Mouse (Mus musculus): ENCODE data around the gene Fgfr1op.
"Not testable (repeated sequence)": the region's sequence is repeated elsewhere in the genome, so short reads cannot be mapped to it uniquely, and the experiment has no call there.

The Fgfr1op gene

DNA sequence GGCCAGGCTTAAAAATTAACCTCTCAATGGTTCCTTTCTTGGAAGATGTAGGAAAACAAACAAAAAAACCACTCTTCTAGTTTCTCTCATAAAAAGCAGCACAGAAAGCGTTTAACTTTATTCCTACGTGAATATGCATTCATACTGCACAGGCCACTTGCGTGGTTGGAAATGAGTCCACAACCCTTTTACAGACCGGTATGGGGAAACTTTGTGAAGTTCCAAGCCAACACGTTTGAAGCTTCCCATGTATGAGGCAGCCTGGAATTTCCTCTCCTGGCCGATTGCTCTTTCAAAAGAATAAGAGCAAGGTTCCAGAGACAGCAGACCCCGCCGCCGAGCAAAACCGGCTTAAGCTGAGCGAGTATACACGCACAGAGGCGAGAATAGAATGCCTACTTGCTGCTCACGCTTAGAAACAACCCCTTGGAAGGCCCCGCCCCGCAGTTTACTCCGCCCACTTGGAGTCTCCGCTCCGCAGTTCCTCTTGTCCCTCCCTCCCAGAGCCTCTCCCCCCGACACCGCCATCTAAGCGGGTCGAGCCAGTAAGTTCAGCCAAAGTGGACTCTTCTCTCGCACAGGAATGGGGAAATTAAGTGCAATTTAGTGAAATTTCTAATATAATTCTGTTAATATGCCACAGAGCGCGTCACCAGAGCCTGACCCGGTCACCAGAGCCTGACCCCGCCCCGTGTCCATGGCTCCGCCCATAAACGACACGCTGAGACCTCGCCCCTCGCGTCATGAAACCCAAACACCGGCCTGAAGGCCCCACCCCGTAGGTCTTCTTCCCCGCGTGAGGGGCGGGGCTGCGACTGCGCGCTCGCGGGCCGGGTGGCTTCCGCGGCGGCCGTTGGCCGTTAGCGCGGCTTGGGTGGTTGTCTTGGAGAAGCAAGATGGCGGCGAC is at the start of gene Fgfr1op:
Gene Fgfr1op (plus strand): TSS at position 801 of the 907 bp plus-strand sequence.
- peak; percentile 24 for DNase-seq (ENCODE audit: low read depth)

DNA sequence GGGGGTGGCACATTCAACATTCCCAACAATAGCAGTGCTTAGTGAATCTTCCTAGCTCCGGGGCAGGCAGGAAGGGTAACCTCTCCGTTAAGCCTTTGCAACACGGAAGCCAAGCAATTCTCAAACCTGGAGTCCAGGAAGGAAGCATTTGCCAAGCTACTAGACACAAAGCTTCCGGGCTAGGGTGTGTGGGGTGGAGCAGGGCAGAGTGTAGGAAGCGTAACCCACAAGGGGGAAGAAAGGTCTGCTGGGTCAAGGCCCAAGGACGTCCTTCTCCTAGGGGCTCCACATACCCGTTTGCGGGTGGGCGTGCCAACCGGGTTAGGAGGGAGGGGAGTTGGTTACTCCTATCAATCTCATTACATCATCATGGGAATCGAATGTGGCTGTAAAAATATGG is 48.9 kb upstream of the Fgfr1op start:
- not testable (repeated sequence) for DNase-seq (ENCODE audit: low read depth)

DNA sequence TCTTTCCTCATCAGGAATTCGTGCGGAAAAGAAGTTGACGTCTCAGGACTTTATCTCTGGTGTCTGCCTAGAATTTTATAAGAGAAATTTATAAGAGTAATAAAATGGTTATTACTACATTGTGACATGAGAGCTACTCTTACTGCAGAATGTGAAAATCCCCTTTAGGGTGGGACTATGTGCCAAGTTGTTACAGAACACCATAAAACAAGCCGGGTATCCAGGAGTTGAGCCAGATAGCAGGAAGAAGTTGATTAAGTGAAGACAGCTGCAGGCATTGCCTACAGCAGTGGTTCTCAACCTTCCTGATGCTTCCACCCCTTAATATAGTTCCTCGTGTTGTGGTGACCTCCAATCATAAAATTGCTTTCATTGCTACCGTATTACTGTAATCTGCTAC is 48.4 kb upstream of the Fgfr1op start:
- not testable (repeated sequence) for DNase-seq (ENCODE audit: low read depth)

DNA sequence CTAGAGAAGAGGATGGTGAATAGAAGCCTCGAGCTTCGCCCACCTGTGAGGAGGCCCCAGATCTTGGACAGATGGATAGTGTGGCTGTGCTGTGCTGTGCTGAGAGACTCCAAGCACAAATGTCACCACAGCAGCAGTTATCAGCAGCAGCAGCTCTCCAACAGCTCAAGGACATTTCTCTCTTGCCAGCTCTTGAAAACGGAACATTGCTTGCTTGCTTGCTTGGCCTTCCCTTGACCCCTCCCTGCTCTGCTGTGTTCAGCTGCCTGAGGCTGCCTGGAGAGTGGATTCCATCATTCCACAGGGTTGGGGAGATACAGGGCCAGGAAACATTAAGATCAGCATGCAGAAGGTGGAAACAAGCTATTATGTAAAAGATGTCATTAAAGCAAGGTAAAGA is 42.3 kb upstream of the Fgfr1op start:
- DNase-seq (ENCODE audit: low read depth): not testable (repeated sequence)

DNA sequence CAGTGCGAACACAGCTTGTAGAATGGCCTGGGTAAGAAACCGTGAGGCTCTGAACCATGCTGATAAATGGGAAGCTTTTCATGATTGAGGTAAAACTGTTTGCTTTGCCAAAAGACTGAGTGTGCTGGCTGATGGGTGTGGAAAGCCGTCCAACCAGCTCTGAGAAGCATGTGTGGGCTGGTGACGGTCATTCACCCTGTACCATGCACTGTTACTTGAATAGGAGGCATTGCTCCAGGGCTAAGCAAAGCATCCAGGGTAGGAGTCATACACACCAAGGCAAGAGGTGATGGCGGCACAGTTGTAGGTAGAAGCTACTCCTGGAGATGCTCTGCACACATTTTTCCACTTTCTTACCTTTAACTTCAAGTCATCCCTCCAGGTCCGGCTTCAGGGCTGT is 40.7 kb upstream of the Fgfr1op start:
- not testable (repeated sequence) for DNase-seq (ENCODE audit: low read depth)

DNA sequence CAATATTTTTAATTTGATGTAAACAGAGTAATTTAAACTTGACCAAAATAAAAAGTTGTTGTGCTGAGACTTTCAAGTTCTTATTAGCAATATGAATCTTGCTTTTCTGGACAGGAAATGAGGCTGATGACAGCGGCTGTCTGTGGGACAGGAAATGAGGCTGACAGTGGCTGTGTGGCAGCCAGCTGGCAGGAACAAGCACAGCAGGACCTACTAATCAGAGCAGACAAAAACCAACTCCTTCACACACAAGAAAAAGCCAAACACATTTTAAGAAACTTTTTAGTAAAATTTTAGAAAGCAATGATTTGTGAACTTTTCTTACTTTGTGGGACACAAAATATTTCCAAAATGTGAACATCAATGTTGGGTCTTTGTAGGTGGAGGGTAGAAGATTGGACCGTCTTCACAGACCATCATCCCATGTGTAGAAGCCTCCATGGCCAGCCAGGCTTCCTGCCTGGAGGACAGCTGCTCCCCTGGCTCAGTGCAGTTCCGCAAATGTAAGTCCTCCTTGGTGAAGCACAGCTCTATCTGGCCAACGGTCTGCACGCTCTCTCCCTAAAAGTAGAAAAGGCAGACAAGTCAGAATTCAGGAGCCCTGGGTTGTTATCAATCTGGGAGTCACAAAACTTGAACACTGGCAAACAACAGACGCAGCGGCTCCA is 36.8 kb upstream of the Fgfr1op start:
- DNase-seq (ENCODE audit: low read depth): not testable (repeated sequence)

DNA sequence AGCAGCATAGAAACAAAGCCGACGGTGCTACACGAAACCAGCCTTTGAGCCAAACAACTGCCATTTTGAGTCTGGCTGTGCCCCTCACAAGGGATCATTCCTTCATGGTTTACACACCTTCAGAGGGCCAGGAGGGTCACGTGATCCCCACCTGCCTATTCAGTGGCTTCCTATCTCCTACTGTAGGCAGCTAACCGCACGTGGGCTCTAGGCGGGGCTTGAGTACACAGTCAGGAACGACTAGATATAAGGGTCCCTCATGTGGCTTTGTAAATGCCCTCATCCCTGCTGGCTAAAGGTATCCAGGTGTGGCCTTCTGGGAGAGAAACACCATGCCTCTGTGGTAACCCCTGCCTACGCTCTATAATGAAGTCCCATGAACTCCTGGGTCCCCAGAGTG is 35.7 kb upstream of the Fgfr1op start:
- DNase-seq (ENCODE audit: low read depth): not testable (repeated sequence)

DNA sequence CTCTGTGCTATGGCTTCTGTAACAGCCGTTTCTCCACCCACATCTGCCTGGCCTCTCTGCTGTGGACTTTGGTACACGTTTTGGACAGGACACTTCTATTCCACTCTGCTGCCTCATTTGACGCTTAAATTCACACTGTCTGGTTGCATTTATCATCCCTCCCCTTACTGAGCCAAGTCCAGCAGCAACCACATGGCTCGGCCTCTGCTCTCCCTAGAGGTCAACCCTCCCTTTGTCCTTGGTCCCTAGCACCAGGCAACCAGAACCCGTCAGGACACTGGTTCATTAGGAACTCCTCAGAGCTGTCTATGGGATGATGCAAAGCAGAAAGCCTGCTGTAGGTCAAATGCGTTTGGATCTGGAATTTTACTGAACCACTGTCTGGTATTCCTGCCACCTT is 34.5 kb upstream of the Fgfr1op start:
- DNase-seq (ENCODE audit: low read depth): not testable (repeated sequence)

DNA sequence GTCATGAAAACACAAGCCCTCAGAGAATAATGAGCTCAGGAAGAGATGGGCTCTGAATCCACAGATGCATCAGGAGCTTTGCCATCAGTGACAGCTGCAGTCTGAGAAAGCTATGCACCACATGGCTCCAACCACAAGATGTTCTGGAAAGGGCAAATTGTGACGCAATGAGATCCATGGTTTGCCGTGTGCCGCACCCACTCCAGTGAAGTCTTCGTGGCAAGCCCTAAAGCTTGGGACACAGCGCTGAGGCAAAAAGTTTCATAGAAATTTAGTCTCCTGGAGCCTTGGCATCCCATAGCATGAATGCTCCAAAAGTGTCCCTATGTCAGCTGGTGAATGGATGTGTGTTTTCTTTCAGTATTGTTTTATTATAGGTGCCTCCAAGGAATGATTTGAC is 27.2 kb upstream of the Fgfr1op start:
- DNase-seq (ENCODE audit: low read depth): not testable (repeated sequence)

DNA sequence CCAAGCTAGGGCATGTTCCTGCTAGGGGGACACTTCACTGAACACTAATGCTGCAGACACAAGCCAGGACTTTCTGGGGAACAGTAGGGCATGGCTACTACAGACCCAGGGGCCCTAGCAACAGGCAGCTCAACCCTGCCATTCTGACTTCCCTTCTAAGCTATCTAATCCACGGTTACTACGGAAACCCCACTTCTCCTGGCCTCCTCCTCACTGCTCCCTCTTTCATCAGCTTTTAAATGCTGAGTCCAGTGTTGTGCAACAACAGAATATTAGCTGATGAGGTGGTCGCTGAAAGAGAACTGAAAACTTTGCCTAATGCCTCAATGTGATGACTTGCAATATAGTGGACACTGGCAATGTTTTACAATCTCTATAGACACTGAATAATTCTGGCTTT is 25.1 kb upstream of the Fgfr1op start:
- DNase-seq (ENCODE audit: low read depth): peak; percentile 15

DNA sequence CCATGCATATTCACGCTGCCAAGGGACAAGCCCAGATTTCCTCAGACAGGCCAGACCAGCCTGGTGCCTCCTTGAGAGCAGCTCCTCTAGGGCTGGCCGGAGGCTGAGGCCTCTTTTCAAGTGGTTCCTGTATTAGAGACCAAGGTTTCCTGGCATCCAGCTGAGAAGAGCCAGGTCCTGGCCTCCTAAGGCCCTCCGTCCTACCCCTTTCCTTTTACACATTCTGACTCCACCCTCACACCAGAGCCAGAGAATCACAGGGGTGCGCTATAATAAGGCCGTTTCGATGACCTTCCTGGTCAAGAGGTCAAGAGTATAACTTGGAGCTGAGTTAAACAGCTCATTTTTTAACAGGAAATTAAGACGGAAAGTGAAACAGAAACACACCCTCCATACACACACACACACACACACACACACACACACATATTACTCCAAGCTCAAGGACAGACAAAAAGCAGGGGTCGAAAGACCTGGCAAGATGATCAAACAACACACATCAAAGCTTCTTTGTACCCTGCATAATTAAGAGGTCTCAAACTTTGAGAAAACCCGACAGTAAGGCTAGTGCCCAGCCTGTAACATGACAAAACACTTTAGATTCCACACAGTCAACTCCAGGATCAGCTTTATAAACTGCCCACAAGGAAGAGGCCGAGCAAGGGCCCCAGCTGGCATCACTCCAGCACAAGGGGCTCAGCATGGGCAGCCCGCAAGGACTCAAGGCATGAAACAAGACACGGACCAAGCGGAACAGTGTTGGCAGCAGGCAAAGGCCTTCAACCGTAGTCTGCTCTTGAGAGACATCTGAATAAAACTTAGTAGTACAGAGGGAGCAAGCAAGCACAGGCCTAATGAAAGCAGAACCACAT is 21.3 kb upstream of the Fgfr1op start:
- DNase-seq (ENCODE audit: low read depth): not testable (repeated sequence)

DNA sequence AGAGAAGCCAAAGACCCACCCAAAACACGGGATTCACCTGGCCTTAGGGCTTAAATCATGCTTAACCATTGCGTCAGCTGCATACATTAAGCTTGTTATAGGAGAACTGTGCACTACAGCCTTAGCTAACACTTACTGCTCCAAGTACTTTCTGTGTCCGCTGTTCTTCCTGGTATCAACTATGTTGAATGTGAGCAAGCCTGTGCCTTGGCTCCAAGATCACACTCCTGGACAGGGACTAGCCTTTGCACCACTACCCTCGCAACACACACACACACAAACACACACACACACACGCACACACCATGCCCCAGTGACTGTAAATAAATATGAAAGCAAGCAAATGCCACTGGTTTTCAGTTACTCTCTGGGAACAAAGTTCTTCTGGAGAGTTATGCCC is 18.4 kb upstream of the Fgfr1op start:
- DNase-seq (ENCODE audit: low read depth): peak; percentile 22

DNA sequence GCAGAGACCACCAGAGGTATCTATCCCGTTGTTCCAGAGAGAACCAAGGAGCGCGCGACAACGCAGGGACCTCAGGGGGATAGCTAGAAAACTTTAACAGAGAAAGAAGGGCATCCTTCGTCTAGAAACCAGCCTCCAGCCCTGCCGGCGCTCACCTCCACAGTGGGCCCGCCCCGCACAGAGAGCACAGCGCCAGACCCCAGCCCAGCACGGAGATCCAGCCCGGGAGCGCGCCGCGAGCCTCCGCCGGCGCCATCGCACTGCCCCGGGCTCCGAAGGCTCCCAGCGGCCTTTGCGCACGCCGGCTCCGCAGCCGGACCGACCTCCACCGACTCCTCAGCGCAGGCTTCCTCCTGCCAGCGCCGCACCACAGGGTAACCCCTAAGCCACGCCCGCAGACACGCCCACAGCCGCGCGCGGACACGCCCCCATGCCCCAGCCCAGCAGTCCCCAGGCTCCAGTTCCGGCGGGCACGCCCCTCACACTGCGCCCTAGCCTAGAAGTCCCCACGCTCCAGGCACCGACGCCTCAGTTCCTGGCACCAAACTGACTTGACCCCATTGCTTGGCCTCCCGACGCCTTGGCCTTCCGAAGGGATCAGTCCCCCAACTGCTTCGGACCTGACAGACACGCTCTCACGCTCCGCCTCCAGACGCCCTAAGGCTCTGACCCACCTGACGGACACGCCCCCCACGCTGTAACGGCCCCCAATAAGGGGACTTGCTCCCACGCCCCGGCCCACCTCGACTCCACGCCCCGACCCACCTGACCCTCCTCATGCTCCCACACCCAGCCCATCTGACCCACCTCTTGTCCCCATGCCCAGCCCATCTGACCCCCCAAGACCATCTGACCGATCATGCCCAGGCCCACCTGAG is 17.6 kb upstream of the Fgfr1op start, which contains the start of the genes Gm49673 and Rnaset2a:
Gene Gm49673 (minus strand): TSS at position 350 of the 878 bp plus-strand sequence.
Gene Rnaset2a (minus strand): TSS at position 659 of the 878 bp plus-strand sequence.
- peak; percentile 49 for DNase-seq (ENCODE audit: low read depth)

DNA sequence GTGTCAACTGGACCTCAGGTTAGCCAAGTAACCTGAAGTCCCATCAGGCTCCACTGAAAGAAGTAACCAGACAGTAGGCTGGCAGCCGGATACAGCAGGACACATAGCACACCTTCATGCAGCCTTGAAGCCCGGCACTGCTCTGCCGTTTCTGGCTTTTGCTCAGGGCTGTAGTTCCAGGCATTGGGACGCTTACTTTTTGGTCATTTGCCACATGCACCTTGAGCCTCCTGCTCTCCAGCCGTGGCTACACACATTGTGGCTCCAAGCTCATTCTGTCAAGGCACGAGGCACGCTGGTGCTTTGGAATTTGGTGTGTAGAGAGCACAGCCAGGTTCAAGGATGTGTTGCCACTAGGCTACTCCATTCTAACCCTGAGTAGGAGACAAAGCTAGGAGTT is 10.3 kb upstream of the Fgfr1op start:
- not testable (repeated sequence) for DNase-seq (ENCODE audit: low read depth)

DNA sequence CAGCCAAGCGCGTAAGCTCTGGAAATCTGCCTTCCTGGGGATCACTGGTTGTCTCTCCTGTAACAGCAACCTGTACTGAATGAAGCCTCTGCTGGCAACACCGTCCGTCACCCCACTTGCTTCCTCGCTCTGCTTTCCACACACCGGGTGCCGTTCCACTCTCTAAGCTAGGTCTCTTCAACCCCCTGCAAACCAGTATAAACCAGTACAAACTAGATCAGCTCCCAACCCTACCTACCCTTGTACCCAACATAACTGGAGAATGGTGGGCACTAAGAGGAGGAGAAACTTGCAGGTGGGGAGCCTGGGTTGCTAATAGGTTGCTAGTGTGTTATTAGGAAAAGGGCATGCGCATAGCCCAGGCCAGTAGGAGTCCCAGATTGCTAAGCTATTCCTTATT is 9.3 kb upstream of the Fgfr1op start:
- not testable (repeated sequence) for DNase-seq (ENCODE audit: low read depth)

DNA sequence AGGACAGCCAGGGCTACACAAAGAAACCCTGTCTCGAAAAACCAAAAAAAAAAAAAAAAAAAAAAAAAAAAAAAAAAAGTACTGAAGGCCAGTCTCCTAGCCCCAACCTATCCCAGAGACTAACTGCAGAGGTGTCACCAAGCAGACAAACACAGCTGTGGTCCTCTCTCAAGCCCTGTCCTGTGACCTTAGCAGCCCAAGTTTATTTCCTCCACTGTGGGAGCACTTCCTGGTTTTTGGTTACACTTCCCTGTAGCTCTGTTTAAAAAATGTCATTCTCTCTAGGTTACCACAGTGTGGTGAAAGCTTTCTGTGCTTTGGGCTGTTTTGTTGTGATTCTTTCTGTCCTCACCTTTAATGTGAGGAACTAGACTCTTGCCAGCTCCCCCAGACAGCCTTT is 6.7 kb upstream of the Fgfr1op start:
- DNase-seq (ENCODE audit: low read depth): not testable (repeated sequence)

DNA sequence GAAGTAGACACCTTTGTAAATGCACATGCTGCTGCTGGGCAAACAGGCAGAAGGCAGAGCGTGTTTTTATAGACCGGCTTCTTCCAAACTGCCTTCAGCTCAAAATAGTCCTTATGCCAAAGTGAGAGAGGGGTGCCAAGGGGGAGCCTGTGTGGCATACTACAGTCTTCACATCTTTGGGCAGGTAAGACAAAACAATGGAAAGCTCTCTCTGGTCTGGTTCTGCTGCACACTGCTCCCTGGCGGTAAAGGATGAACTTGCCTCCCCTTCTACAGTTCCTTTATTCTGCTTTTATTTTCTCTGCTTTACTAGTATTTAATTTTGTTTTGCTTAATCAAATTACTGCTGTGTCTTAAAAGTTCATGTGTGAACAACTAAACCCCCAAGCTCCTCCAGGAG is 4.3 kb upstream of the Fgfr1op start:
- DNase-seq (ENCODE audit: low read depth): peak; percentile 43

DNA sequence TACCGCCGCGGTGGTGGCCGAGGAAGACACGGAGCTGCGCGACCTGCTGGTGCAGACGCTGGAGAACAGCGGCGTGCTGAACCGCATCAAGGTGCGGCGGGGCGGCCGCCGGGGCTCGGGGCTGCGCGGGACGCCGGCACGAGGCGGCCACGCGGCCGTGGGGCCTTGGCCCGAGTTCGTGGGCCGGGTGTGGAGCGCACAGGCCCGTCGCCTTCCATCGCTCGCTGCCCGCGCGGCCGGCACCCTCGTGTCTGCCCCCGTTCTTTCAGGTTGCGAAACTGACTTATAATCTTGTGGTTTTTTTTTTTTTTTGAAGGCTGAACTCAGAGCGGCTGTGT is 276 bp downstream of the Fgfr1op start:
- DNase-seq (ENCODE audit: low read depth): peak; percentile 44

DNA sequence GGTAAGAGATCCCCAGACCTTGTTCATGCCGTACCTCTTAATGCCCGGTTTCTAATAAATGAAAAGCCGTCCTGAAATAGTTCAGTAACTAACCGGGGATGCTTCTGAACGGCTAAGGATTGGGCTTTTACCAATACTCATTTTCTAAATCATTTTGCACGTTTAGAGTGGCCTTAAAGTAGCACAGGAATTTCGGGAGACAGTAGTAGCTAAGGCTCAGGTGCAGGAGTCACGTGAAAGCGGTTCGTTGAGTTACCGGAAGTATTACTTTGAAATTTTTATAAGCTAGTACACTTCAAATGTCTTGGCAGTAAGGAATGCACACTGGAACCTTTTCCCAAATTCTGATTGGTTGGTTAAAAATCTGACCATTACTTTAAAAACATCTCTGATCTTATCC is 676 bp downstream of the Fgfr1op start:
- DNase-seq (ENCODE audit: low read depth): not testable (repeated sequence)

DNA sequence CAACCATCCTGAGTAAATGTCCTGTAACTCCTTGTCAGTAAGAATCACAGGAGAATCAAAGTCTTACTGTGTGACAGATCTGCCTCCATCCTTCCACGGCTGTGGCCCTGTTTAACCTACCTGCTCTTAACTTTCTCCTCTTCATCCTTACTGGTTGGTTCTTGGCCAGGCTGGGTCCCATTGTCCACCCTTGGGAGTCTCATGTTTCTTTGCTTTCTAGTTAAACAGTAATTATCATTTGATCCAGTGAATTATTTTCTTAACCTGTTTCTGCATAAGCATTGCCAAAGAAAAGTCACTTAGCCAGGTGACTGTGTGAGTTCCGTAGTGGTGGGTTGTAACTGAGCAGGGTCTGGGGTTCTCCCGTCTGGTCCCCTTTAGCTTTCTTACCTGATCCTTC is 1.2 kb downstream of the Fgfr1op start:
- DNase-seq (ENCODE audit: low read depth): not testable (repeated sequence)

DNA sequence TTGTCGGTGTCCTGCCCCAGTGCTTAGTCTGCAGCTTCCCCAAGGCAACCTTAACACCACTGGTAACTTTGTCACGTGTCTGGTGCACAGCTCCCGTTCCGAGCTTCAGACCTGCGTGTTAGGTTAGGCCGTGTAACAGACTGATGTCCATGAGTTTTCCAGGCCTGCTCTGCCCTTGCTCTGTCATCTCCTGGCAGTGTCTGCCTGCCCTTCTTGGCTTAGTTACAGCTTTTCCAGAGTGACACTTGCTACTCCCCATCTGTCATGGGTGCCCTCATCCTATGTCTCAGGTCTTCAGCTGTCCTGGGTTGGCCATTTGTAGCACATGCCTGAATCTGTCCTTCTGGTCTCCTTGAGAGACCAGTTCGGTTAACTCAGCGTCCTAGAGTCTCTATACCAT is 2.1 kb downstream of the Fgfr1op start:
- not testable (repeated sequence) for DNase-seq (ENCODE audit: low read depth)

Data from NIH3T3 (cell line).